Mouse (Mus musculus): ENCODE measurements around the gene Plcz1.

DNA sequence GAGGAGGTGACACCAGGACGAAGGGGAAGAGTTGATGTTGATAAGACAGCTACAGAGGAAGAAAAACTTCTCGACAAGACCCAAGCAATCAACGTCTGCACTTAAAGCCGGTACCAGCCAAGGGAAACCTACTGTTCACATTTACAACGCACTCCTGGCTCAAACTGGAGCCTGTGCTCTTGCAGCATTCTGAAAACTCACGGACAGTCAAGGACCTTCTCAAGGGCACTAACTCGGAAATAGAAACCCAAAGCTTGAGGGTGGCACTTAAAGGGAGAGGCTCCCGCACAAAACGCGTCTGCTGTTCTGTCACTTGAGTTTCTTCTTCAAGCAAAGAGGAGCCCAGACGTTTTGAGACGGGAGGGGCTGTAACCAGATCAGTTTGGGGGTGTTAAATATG lies 87.7 kb downstream of the Plcz1 start:
- TF ChIP-seq EP300 (IDR thresholded peaks at IDR 0.05; ENCODE audit: low read depth) (no peak), CTCF (IDR thresholded peaks at IDR 0.05; ENCODE audit: low read depth) (no peak)

Measured in liver, postnatal 0 days (tissue).